Mouse (Mus musculus) kidney, postnatal 0 days (tissue): ENCODE results near the gene Ssna1. TPM values are rescaled to one million over a fixed set of nuclear protein-coding genes. Genes with fewer than 3 reads are reported as not detected.

Experiments
- ATAC-seq: fragments of 200-750 bp; cut with Nextera tagmentation; replicated peaks from 2 replicates; pipeline ENCODE4 v1.8.0; 2017; ENCODE audit warnings: low read depth, moderate number of reproducible peaks, moderate TSS enrichment, moderate library complexity; ENCODE audit not compliant: low FRiP score
- DNase-seq: peaks from one replicate; pipeline ENCODE4 v3.0.0-alpha.2; 2016; ENCODE audit warnings: low spot score
- H3K27ac ChIP-seq: fragments of 300-500 bp; sonication (generic); 2 replicates; pipeline ENCODE4 v1.5.1; 2014; ENCODE audit warnings: mild to moderate bottlenecking
- H3K27me3 ChIP-seq: fragments of 300-500 bp; sonication (generic); 2 replicates; pipeline ENCODE4 v1.6.1; 2014; ENCODE audit warnings: low read length, mixed read lengths; ENCODE audit not compliant: insufficient read depth
- H3K36me3 ChIP-seq: fragments of 300-500 bp; sonication (generic); 2 replicates; pipeline ENCODE4 v1.6.1; 2014; ENCODE audit warnings: low read length, mixed read lengths; ENCODE audit not compliant: insufficient read depth
- H3K4me1 ChIP-seq: fragments of 300-500 bp; sonication (generic); replicated peaks from 2 replicates; pipeline ENCODE4 v1.6.1; 2014; ENCODE audit warnings: antibody characterized with exemption, low read length, mixed read lengths; ENCODE audit not compliant: insufficient read depth
- H3K4me2 ChIP-seq: fragments of 300-500 bp; sonication (generic); 2 replicates; pipeline ENCODE4 v1.6.1; 2014; ENCODE audit warnings: mild to moderate bottlenecking, low read length, moderate library complexity, mixed read lengths
- H3K4me3 ChIP-seq: fragments of 300-500 bp; sonication (generic); replicated peaks from 2 replicates; pipeline ENCODE4 v1.5.1; 2014; ENCODE audit warnings: low read depth, low read length
- H3K9ac ChIP-seq: fragments of 300-500 bp; sonication (generic); 2 replicates; pipeline ENCODE4 v1.6.1; 2014; ENCODE audit warnings: low read depth, low read length
- H3K9me3 ChIP-seq: fragments of 300-500 bp; sonication (generic); replicated peaks from 2 replicates; pipeline ENCODE4 v1.6.1; 2016; ENCODE audit warnings: low read length, inconsistent platforms, mixed read lengths
- CTCF ChIP-seq: IDR thresholded peaks from 2 replicates; pipeline ENCODE4 v1.5.1; 2016; ENCODE audit warnings: antibody characterized with exemption, low read depth, mild to moderate bottlenecking, moderate library complexity
- WGBS: fragments of 180-500 bp; shearing (Covaris S2); extraction: QIAGEN DNeasy Blood & Tissue Kit; methylation state at CpG from one replicate; pipeline ENCODE4 v1.1.7; 2014; 5-methylcytosine and 5-hydroxymethylcytosine counted together
- polyA plus RNA-seq: library from polyadenylated mRNA; unstranded; fragments of >200 nt; fragmentation: Nextera tagmentation; extraction: Ambion mirVana; gene quantifications from 2 replicates; pipeline ENCODE4 v1.2.1, GENCODE M21; 2015

Gene Ssna1
- polyA plus RNA-seq, 1 experiment from 2014 or later: 172 TPM

DNA sequence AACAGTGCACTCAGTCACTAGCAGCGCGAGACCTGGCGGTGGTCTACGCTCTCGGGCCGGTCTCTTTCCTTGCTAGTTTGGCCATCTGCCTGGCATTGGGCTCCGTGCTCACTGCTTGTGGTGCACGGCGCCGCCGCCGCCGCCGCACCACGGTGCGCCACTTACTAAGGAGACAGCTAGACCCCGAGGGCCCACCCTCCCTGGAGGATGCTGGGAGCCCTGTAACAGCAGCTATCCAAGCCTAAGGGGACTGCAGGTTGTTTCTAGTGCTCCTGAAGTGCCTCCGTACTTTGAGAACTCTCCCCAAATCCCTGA lies 18.5 kb upstream of the Ssna1 start:
- TF ChIP-seq CTCF: no peak
- Histone ChIP-seq H3K4me3 (peak overlapping the region; percentile 33; the same call in 1 of the 2 replicates), H3K4me2 (peak overlapping the region; percentile 46), H3K9me3 (no peaks in the 10 kb centered on the region), H3K27ac (no peak overlapping the region), H3K36me3 (0 out of 2 replicates have a peak, but pooled peaks cover 5% of the 10 kb centered on the region), H3K4me1 (peaks cover 9% of the 10 kb centered on the region; the same call in 1 of the 2 replicates), H3K27me3 (peaks cover 49% of the 10 kb centered on the region), H3K9ac (no peak overlapping the region)
- DNase-seq: no peak
- WGBS: under 1% methylated on average over 18 of the region's 18 CpGs
- ATAC-seq: no peak

DNA sequence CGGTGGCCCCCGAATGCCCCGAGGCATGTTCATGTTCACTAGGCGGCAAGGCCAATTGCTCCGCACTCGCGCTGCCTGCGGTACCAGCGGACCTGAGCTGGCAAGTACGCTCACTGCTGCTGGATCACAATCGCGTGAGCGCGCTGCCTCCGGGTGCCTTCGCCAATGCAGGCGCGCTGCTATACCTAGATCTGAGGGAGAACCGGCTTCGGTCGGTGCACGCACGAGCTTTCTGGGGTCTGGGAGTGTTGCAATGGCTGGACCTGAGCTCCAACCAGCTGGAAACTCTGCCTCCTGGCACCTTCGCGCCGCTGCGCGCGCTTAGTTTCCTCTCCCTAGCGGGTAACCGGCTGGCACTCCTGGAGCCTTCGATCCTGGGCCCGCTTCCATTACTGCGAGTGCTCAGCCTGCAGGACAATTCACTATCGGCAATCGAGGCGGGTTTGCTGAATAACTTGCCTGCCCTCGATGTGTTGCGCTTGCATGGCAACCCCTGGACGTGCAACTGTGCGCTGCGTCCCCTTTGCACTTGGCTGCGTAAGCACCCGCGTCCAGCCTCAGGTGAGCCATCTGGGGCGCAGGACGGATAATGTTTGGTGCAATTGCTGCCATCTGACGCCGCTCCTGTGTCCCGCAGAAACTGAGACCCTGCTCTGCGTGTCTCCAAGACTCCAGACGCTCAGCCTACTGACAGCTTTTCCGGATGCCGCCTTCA lies 18.0 kb upstream of the Ssna1 start:
- H3K4me3 ChIP-seq: peak overlapping the region; percentile 33
- no peak for DNase-seq

DNA sequence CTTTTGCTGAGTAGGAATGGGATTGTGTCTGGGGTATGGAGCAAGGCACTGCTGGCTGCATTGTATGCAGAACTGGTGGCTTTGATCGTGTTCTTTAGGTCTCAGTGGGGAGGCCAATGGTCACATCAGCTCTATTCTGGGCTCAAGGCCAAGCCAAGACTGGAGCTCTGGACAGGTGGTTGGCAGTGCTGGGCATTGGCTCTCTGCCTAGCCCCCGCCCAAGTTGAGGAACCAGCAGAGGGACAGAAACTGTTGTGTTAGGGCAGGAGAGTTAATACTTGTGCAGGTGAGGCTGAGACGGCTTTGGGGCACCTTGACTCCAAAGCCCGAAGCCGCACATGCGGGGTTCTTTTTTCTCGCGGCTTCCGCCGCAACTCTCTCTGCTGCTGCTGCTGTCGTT lies 17.4 kb upstream of the Ssna1 start, which contains the start of gene Lrrc26:
Lrrc26 (plus strand) TSS at position 265 of the 400 bp plus-strand sequence.
- Histone ChIP-seq H3K9me3 (no peaks in the 10 kb centered on the region), H3K27me3 (peaks cover 49% of the 10 kb centered on the region), H3K36me3 (peaks cover 15% of the 10 kb centered on the region), H3K4me2 (peak within 1 kb of the TSS; percentile 46), H3K4me1 (peaks cover 12% of the 10 kb centered on the region; the same call in 1 of the 2 replicates), H3K4me3 (peak within 1 kb of the TSS; percentile 33), H3K27ac (no peak within 1 kb of the TSS), H3K9ac (no peak within 1 kb of the TSS)
- TF ChIP-seq CTCF: no peak
- no peak for ATAC-seq
- 5% methylated on average over 11 of the region's 11 CpGs for WGBS
- no peak for DNase-seq

More for the DNA sequence above, 18.0 kb upstream of the Ssna1 start:
- H3K9ac ChIP-seq: no peak overlapping the region
- no peak for TF ChIP-seq CTCF
- H3K9me3 ChIP-seq: no peaks in the 10 kb centered on the region
- peaks cover 49% of the 10 kb centered on the region for H3K27me3 ChIP-seq
- H3K4me1 ChIP-seq: peaks cover 12% of the 10 kb centered on the region; the same call in 1 of the 2 replicates
- H3K4me2 ChIP-seq: peak overlapping the region; percentile 46
- no peak overlapping the region for H3K27ac ChIP-seq
- no peak for ATAC-seq
- peaks cover 9% of the 10 kb centered on the region; the same call in 1 of the 2 replicates for H3K36me3 ChIP-seq
- 2% methylated on average over 54 of the region's 54 CpGs for WGBS

DNA sequence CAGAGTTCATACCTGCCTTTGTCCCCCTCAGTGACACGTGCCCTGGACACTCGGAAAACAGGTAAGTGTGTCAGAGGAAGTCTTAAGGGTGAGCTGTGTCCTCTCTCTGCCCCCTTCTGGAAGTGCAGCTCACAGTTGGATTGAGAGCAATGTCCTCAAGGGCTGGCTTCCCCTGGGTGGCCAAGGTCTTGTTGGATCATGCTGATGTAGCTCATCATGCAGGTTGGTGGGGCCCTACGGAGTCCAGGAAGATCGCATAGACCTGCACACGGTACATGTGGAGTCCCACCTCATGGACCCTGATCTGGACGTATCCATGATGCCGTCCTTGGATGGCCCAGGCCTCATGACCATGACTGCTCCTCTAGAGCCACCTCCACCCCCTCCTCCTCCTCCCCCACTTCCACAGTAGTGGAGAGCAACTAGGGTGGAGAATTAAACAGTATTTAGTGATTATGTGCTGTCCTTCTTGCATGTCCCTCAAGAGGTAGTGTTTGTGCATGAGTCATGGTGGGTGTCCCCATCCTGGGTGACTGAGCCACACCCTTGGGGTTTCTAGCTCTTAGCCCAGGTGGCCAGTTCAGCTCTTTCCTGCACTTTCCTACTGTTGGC lies 16.6 kb upstream of the Ssna1 start:
- WGBS: 81% methylated on average over 7 of the region's 7 CpGs
- Histone ChIP-seq H3K4me1 (peaks cover 12% of the 10 kb centered on the region; the same call in 1 of the 2 replicates), H3K9me3 (no peaks in the 10 kb centered on the region), H3K27ac (no peak overlapping the region), H3K9ac (no peak overlapping the region), H3K4me3 (no peak overlapping the region), H3K4me2 (no peak overlapping the region), H3K36me3 (peaks cover 22% of the 10 kb centered on the region), H3K27me3 (peaks cover 49% of the 10 kb centered on the region)
- no peak for ATAC-seq
- no peak for DNase-seq
- TF ChIP-seq CTCF: no peak

DNA sequence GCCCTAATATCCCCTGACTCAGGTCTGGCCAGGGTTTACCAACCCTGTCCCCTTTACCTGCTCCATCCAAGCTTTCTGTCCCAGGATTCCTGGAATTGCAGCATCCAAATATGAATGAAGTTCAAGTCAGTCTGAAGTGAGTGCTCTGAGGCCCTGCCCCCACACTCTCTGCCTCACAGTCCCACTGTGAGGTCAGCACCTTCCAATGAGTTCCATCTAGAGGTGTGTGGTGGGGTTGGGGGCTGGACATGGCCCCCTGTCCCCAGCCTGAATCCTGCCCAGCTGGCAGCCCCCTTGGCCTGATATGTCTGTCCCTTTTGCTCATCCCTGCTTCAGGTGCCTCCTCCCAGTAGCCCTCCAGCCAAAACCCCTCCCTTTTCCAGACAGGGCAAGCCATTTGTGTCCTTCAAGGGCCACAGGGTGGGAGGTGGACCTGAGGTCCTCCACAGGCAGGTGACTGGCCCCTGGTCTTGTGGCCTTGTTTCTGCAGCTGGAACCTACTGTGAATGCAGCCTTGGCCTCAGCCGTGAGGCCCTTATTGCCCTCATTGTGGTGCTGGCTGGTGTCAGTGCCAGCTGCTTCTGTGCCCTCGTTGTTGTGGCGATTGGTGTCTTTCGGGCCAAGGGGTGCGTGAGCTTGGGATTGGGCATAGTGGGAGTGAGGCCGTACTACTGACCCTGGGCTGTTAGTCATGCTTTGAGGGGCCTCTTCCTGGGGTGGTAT lies 15.8 kb upstream of the Ssna1 start, which contains the start of gene Tmem210:
Tmem210 (plus strand) TSS at position 219 of the 723 bp plus-strand sequence.
- DNase-seq: no peak
- peaks cover 29% of the 10 kb centered on the region for H3K36me3 ChIP-seq
- no peak within 1 kb of the TSS for H3K4me3 ChIP-seq
- WGBS: 82% methylated on average over 6 of the region's 6 CpGs
- no peak within 1 kb of the TSS for H3K9ac ChIP-seq
- ATAC-seq: no peak
- H3K27ac ChIP-seq: peak within 1 kb of the TSS; percentile 55
- no peaks in the 10 kb centered on the region for H3K9me3 ChIP-seq
- peaks cover 12% of the 10 kb centered on the region; the same call in 1 of the 2 replicates for H3K4me1 ChIP-seq
- TF ChIP-seq CTCF: no peak
- no peak within 1 kb of the TSS for H3K4me2 ChIP-seq
- H3K27me3 ChIP-seq: peaks cover 49% of the 10 kb centered on the region
